Mouse (Mus musculus): ENCODE data around the gene Mmaa. TPM values are rescaled to one million over a fixed set of nuclear protein-coding genes. Genes with fewer than 3 reads are reported as not detected.

Mmaa gene
- total and polyA plus RNA-seq, 2 experiments from 2014 or later, result 11.1 to 14.0 TPM

GRCm38 (mm10) chr8:79273776-79274175 lies 21.0 kb downstream of the Mmaa start:
- Histone ChIP-seq H3K27ac (ENCODE audit: low read depth, low read length) (no peak overlapping the region), H3K27me3 (ENCODE audit: insufficient read depth, low read length) (no peaks in the 10 kb centered on the region), H3K36me3 (ENCODE audit: insufficient read depth) (peaks cover 77% of the 10 kb centered on the region), H3K9ac (no peak overlapping the region), H3K4me1 (ENCODE audit: insufficient read depth) (no peaks in the 10 kb centered on the region), H3K4me3 (ENCODE audit: low read depth, low read length) (no peak overlapping the region), H3K4me2 (ENCODE audit: low read depth) (no peak overlapping the region), H3K9me3 (ENCODE audit: low read length) (no peaks in the 10 kb centered on the region)
- ATAC-seq, result no peak
- no peak for TF ChIP-seq CTCF (IDR thresholded peaks at IDR 0.05; ENCODE audit: low read depth)
- 88% methylated on average over 6 of the region's 6 CpGs for WGBS
- no peak for DNase-seq

GRCm38 (mm10) chr8:79272676-79273075 lies 22.1 kb downstream of the Mmaa start:
- no peak for DNase-seq
- peaks cover 81% of the 10 kb centered on the region for H3K36me3 ChIP-seq (ENCODE audit: insufficient read depth)
- WGBS, result 64% methylated on average over 4 of the region's 4 CpGs
- ATAC-seq, result no peak
- H3K4me2 ChIP-seq (ENCODE audit: low read depth), result no peak overlapping the region
- TF ChIP-seq CTCF (IDR thresholded peaks at IDR 0.05; ENCODE audit: low read depth), result no peak
- H3K4me3 ChIP-seq (ENCODE audit: low read depth, low read length), result no peak overlapping the region
- H3K9ac ChIP-seq, result no peak overlapping the region
- no peaks in the 10 kb centered on the region for H3K27me3 ChIP-seq (ENCODE audit: insufficient read depth, low read length)
- H3K9me3 ChIP-seq (ENCODE audit: low read length), result no peaks in the 10 kb centered on the region
- H3K27ac ChIP-seq (ENCODE audit: low read depth, low read length), result no peak overlapping the region
- no peaks in the 10 kb centered on the region for H3K4me1 ChIP-seq (ENCODE audit: insufficient read depth)

GRCm38 (mm10) chr8:79268921-79269320 lies 25.8 kb downstream of the Mmaa start:
- no peak for TF ChIP-seq CTCF (IDR thresholded peaks at IDR 0.05; ENCODE audit: low read depth)
- WGBS, result 93% methylated on average over 7 of the region's 7 CpGs

GRCm38 (mm10) chr8:79261920-79262319 lies 32.8 kb downstream of the Mmaa start:
- DNase-seq (no peak), ATAC-seq (no peak)
- Histone ChIP-seq H3K27ac (ENCODE audit: low read depth, low read length) (no peak overlapping the region), H3K4me3 (ENCODE audit: low read depth, low read length) (no peak overlapping the region), H3K27me3 (ENCODE audit: insufficient read depth, low read length) (no peaks in the 10 kb centered on the region), H3K36me3 (ENCODE audit: insufficient read depth) (peaks cover 2% of the 10 kb centered on the region; the same call in 1 of the 2 replicates), H3K4me2 (ENCODE audit: low read depth) (no peak overlapping the region), H3K9ac (no peak overlapping the region), H3K4me1 (ENCODE audit: insufficient read depth) (no peaks in the 10 kb centered on the region), H3K9me3 (ENCODE audit: low read length) (peaks cover 4% of the 10 kb centered on the region; the same call in 1 of the 2 replicates)
- WGBS, result 92% methylated on average over 5 of the region's 5 CpGs
- TF ChIP-seq CTCF (IDR thresholded peaks at IDR 0.05; ENCODE audit: low read depth), result no peak

More at GRCm38 (mm10) chr8:79268921-79269320, 25.8 kb downstream of the Mmaa start:
- no peak overlapping the region for H3K9ac ChIP-seq
- H3K9me3 ChIP-seq (ENCODE audit: low read length), result no peaks in the 10 kb centered on the region
- H3K4me3 ChIP-seq (ENCODE audit: low read depth, low read length), result no peak overlapping the region
- H3K4me2 ChIP-seq (ENCODE audit: low read depth), result no peak overlapping the region
- H3K27ac ChIP-seq (ENCODE audit: low read depth, low read length), result no peak overlapping the region
- H3K36me3 ChIP-seq (ENCODE audit: insufficient read depth), result peaks cover 67% of the 10 kb centered on the region
- H3K4me1 ChIP-seq (ENCODE audit: insufficient read depth), result no peaks in the 10 kb centered on the region
- H3K27me3 ChIP-seq (ENCODE audit: insufficient read depth, low read length), result no peaks in the 10 kb centered on the region
- no peak for DNase-seq
- no peak for ATAC-seq

- DNase-seq (no peak), ATAC-seq (no peak)
- TF ChIP-seq CTCF (IDR thresholded peaks at IDR 0.05; ENCODE audit: low read depth), result no peak
- 45% methylated on average over 8 of the region's 8 CpGs for whole genome bisulfite sequencing
- Histone ChIP-seq H3K36me3 (ENCODE audit: insufficient read depth) (no peaks in the 10 kb centered on the region), H3K9me3 (ENCODE audit: low read length) (no peaks in the 10 kb centered on the region), H3K27ac (ENCODE audit: low read depth, low read length) (no peak overlapping the region), H3K4me2 (ENCODE audit: low read depth) (no peak overlapping the region), H3K27me3 (ENCODE audit: insufficient read depth, low read length) (no peaks in the 10 kb centered on the region), H3K4me1 (ENCODE audit: insufficient read depth) (no peaks in the 10 kb centered on the region), H3K9ac (no peak overlapping the region), H3K4me3 (ENCODE audit: low read depth, low read length) (no peak overlapping the region)
Observed at GRCm38 (mm10) chr8:79256076-79256705, 38.5 kb downstream of the Mmaa start.

GRCm38 (mm10) chr8:79253742-79254141 lies 41.0 kb downstream of the Mmaa start:
- Histone ChIP-seq H3K36me3 (ENCODE audit: insufficient read depth) (no peaks in the 10 kb centered on the region), H3K4me1 (ENCODE audit: insufficient read depth) (no peaks in the 10 kb centered on the region), H3K27me3 (ENCODE audit: insufficient read depth, low read length) (no peaks in the 10 kb centered on the region), H3K27ac (ENCODE audit: low read depth, low read length) (no peak overlapping the region), H3K9me3 (ENCODE audit: low read length) (no peaks in the 10 kb centered on the region), H3K4me3 (ENCODE audit: low read depth, low read length) (no peak overlapping the region), H3K4me2 (ENCODE audit: low read depth) (no peak overlapping the region), H3K9ac (no peak overlapping the region)
- peak; percentile 59 for ATAC-seq
- DNase-seq, result peak; percentile 59
- no peak for TF ChIP-seq CTCF (IDR thresholded peaks at IDR 0.05; ENCODE audit: low read depth)
- WGBS, result 58% methylated on average over 6 of the region's 6 CpGs

- Histone ChIP-seq H3K27ac (ENCODE audit: low read depth, low read length) (no peak within 1 kb of the TSS), H3K9ac (no peak within 1 kb of the TSS), H3K4me3 (ENCODE audit: low read depth, low read length) (no peak within 1 kb of the TSS), H3K36me3 (ENCODE audit: insufficient read depth) (no peaks in the 10 kb centered on the region), H3K9me3 (ENCODE audit: low read length) (no peaks in the 10 kb centered on the region), H3K27me3 (ENCODE audit: insufficient read depth, low read length) (no peaks in the 10 kb centered on the region), H3K4me2 (ENCODE audit: low read depth) (no peak within 1 kb of the TSS), H3K4me1 (ENCODE audit: insufficient read depth) (no peaks in the 10 kb centered on the region)
- WGBS, result 93% methylated on average over 6 of the region's 6 CpGs
- TF ChIP-seq CTCF (IDR thresholded peaks at IDR 0.05; ENCODE audit: low read depth), result no peak
- ATAC-seq (no peak), DNase-seq (no peak)
Observed at GRCm38 (mm10) chr8:79248470-79248869, 46.3 kb downstream of the Mmaa start, which contains the start of gene 1700011L22Rik. TSS of gene 1700011L22Rik (minus strand) at chr8:79248570.
